Mouse (Mus musculus) gastrocnemius, adult 8-10 months (tissue): ENCODE measurements around the gene Knop1. TPM values are rescaled to one million over a fixed set of nuclear protein-coding genes. Genes with fewer than 3 reads are reported as not detected.

Experiments used
- DNase-seq, 2 experiments: peaks; one replicate each; pipeline ENCODE4 v3.0.0; 2022; ENCODE audit warnings: low spot score in 2 of 2
- total RNA-seq, 4 experiments: library from RNA; stranded (reverse); gene quantifications; 2 replicates each; pipeline ENCODE4 v1.2.4; 2022

Gene Knop1
- 10 to 100 TPM; 21.6 to 28.1 (median 26.1) TPM for total RNA-seq

- no peak for DNase-seq
Measured at GRCm38 (mm10) chr7:118855877-118856304, at the start of gene Knop1. Gene Knop1 (minus strand): TSS chr7:118856254.

GRCm38 (mm10) chr7:118904530-118904929 is 48.5 kb upstream of the Knop1 start:
- DNase-seq = no peak

GRCm38 (mm10) chr7:118903879-118904278 is 47.8 kb upstream of the Knop1 start:
- no peak for DNase-seq

- no peak for DNase-seq
Measured at GRCm38 (mm10) chr7:118902944-118903343, 46.9 kb upstream of the Knop1 start.

- no peak for DNase-seq
Measured at GRCm38 (mm10) chr7:118900090-118900489, 44.0 kb upstream of the Knop1 start.

GRCm38 (mm10) chr7:118898063-118898462 is 42.0 kb upstream of the Knop1 start:
- DNase-seq = no peak

- no peak for DNase-seq
Measured at GRCm38 (mm10) chr7:118895469-118896450, 39.7 kb upstream of the Knop1 start.

- DNase-seq = no peak
Measured at GRCm38 (mm10) chr7:118889046-118889680, 33.1 kb upstream of the Knop1 start.

GRCm38 (mm10) chr7:118887303-118888055 is 31.4 kb upstream of the Knop1 start:
- no peak for DNase-seq

- DNase-seq = no peak
Measured at GRCm38 (mm10) chr7:118884969-118885368, 28.9 kb upstream of the Knop1 start.

- no peak for DNase-seq
Measured at GRCm38 (mm10) chr7:118883957-118884356, 27.9 kb upstream of the Knop1 start.

GRCm38 (mm10) chr7:118879466-118880029 is 23.5 kb upstream of the Knop1 start:
- DNase-seq = no peak

GRCm38 (mm10) chr7:118865362-118865761 is 9.3 kb upstream of the Knop1 start:
- no peak for DNase-seq

GRCm38 (mm10) chr7:118858640-118859039 is 2.6 kb upstream of the Knop1 start:
- DNase-seq = no peak

- DNase-seq = peak; percentile 80 to 84
Measured at GRCm38 (mm10) chr7:118855171-118855876, 730 bp downstream of the Knop1 start, which contains the start of gene Iqck. Gene Iqck (plus strand): TSS chr7:118855752.

GRCm38 (mm10) chr7:118854606-118855005 is 1.4 kb downstream of the Knop1 start:
- DNase-seq = no peak

GRCm38 (mm10) chr7:118852611-118853010 is 3.4 kb downstream of the Knop1 start:
- no peak for DNase-seq

- no peak for DNase-seq
Measured at GRCm38 (mm10) chr7:118851571-118851970, 4.5 kb downstream of the Knop1 start.

- no peak for DNase-seq
Measured at GRCm38 (mm10) chr7:118850676-118851290, 5.3 kb downstream of the Knop1 start.
